Mouse (Mus musculus) bone marrow macrophage, adult 2 months (primary cell): ENCODE results near the gene Gmfg.

Experiments
- CTCF ChIP-seq: IDR thresholded peaks from 2 replicates; pipeline ENCODE4 v1.5.1; 2012; ENCODE audit warnings: low read depth, mild to moderate bottlenecking, low read length, moderate library complexity
- POLR2A ChIP-seq: IDR thresholded peaks from 2 replicates; pipeline ENCODE4 v1.6.1; 2012; ENCODE audit warnings: mild to moderate bottlenecking, low read depth, low read length, borderline replicate concordance

GRCm38 (mm10) chr7:28464416-28465212, 27.4 kb downstream of the Gmfg start:
- TF ChIP-seq CTCF = no peak
- TF ChIP-seq POLR2A = no peak
